Mouse (Mus musculus) kidney, adult 18-20 months (tissue): ENCODE results near the gene Fpr2.
"Not testable (repeated sequence)": the region's sequence is repeated elsewhere in the genome, so short reads cannot be mapped to it uniquely, and the experiment has no call there.

Source experiments
- DNase-seq: peaks from one replicate; pipeline ENCODE4 v3.0.0; 2021

Gene Fpr2

DNA sequence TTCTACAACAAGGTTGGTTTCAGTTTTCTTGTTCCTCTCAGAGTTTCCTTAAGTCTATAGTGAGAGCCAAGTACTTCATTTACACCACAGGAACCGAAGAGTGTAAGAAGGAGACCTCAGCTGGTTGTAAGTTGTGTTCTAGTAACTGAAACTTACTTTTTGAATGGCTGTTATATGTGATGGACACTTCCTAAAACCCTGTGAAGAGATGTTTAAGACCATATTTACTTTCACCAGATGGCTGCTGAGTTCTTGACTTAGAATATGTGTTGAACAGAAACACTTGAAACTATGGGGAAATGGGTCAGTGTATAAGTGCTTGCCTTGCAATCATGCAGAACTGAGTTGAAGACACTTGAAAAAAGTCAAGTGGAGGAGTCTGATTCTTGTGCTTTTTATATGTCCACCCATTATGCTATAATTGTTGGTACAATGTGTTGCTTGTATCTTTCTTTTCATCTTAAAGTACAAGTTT lies at the start of gene Fpr2, which contains the start of gene Fpr3:
Fpr2 (plus strand) TSS at position 51 of the 475 bp plus-strand sequence.
Fpr3 (plus strand) TSS at position 79 of the 475 bp plus-strand sequence.
- no peak for DNase-seq

DNA sequence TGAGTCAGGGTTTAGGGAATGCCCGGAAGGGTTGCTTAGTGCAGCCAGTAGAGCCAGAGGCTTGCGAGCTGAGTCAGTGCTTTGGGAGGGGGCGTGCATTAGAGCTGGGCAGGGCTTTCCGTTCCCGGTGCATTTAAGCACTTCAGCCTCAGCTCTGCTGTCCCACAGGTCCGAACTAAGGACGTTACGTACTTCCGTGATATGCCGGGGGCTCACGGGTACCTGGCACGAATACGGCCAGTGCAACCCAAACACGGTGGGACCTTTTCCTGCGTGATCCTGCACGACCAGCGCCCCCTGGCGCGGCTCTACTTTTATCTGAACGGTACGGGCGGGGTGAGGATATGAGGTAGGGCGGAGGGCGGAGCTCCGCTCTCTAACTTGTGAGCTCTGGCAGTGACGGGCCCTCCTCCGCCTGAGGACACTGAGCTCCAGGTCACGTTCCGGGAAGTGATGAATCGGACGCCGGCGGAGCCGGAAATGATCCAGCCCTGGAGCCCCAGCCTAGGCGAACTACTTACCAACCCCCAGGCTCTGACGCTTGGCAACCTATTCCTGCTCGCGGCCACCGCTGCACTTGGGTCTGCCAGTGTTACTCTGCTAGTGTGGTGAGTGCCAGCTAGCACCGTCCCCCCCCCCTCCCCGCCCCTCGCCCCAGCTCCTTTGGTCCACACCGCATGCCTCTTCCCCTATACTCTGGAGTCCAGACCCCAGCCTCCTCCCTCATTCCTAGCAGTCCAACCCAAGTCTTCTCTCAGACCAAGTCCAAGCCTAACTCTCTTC lies 49.5 kb upstream of the Fpr2 start:
- DNase-seq: peak; percentile 98

DNA sequence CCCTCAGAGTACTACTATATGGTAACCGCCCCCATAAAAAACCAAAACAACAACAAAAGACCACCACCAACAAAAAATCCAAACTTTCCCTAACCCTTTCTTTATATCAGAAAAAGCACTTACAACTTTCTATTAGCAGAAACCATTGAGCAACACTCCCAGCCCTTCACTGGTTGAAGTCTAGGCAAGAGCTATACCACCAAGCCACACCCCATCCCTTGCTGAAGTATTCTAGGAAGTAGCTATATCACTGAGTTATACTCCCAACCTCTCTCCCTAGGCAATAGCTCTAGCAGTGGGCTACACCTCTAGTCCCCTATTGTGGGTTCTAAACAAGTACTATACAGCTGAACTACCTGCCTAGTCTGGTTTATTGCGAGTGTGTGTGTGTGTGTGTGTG lies 48.3 kb upstream of the Fpr2 start:
- DNase-seq: no peak

DNA sequence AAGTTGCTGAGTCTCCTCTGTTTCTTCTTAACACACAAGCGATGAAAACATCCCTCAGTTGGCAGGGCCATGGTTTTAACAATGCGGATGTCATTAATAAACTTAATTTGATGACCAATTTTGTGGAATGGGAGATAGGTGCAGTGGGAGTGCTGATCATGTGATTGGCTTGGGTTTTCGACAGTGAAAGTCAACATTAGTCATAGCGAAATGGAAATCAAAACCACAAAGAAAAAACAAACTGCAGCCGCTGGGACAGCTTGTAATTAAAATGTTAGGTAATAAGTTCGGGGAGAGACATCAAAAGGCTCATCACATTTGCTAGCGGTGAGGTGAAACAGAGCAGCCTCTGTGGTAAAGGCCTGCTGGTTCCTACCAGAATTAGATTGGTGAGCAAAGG lies 46.8 kb upstream of the Fpr2 start:
- DNase-seq: no peak

DNA sequence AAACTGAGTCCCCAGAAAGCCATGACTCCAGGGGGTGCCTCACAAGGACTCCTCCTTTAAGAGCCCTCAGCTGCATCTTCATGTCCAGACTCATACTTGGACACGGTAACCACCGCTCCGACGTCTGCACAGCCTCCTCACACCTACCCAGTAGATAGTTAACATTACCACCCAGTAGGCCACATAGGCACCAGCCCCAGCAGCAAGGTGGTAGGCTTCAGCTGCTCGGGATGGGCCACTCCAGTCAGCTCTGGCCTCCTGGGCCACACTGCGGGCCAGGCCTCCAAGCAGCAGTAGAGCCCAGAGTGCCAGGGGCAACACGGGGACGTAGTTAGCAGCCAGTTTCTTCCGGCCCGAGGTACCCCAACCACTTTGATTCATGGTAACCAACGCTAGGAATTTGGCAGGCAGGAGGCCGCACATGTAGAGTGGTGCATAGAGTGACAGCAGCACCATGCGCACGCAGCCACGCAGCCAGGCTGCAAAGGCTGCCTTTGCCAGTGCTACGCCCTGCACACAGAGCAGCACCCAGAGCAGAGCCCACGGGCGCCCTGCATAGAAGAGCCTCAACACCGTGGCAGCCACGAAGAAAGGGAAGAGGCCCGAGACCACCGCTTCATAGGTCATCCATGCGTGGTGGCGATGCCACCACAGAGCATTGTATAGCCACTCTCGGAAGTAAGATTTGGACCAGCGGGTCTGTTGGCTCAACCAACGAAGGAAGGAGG lies 43.9 kb upstream of the Fpr2 start:
- no peak for DNase-seq

DNA sequence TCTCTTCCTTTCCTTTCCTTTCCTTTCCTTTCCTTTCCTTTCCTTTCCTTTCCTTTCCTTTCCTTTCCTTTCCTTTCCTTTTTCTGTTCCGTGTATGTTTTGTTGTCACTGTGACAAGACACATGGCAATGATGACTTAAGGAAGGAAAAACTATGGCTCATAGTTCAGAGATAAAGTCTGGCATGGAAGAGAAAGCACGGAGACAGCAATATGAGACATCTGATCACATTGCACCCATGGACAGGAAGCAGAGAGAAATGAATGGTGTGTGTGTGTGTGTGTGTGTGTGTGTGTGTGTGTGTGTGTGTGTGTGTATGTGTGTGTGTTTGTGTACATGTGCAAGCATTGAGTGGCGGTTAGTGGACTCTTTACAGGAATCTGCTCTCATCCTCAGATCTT lies 43.0 kb upstream of the Fpr2 start:
- not testable (repeated sequence) for DNase-seq

DNA sequence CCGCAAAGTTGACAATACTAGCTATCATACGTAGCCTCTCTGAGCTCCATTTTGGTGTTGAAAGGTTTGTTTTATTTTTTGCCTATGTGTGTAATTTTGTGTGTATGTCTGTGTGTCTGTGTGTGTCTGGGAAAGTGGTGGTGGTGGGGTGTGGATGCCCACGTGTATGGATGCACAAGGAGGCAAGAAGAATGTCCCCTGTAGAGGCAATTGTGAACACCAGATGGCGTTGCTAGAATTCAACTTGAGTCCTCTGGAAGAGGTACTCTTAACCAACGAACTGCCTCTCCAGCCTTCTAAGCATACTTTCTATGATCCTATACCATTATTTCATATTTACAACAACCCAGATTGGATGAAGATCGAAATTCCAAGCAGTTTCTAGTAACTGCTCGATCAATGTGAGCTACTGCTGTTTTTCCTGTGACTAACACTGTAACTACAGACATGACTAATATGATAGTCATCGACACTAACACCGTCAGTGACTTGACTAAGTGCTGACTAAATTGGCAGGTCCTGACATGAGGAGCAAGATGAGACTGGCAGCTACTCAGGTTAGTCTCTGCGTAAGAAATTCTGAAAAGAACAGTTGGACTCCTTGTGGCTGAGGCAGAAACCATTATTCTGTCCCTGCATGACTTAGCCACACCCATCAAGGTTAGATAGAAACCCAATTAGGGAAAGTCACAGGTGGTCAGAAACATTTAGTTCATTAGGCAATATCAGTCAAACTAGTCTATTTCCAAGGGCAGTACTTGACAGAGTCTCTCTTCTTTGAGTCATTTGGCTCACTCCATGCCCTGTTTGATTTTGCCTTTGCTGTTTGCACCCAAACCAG lies 42.2 kb upstream of the Fpr2 start:
- peak; percentile 16 for DNase-seq

DNA sequence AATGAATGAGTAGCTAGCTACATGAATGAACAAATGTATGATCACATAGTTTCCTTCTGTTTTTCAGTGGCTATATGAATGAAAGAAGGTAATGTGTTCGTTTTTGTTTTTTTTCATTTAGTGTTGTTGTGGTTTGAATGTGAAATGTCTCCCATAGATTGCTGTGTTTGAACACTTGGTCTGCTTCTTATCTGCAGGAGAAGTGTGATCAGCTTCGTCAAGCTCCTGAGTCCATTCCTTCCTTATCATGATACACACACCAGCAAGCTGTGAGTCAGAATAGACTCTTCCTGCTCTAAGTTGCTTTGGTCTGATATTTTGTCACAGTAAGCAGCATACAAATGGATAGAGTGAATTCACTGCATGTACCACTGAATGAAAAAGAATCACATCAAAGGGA lies 38.6 kb upstream of the Fpr2 start:
- no peak for DNase-seq

DNA sequence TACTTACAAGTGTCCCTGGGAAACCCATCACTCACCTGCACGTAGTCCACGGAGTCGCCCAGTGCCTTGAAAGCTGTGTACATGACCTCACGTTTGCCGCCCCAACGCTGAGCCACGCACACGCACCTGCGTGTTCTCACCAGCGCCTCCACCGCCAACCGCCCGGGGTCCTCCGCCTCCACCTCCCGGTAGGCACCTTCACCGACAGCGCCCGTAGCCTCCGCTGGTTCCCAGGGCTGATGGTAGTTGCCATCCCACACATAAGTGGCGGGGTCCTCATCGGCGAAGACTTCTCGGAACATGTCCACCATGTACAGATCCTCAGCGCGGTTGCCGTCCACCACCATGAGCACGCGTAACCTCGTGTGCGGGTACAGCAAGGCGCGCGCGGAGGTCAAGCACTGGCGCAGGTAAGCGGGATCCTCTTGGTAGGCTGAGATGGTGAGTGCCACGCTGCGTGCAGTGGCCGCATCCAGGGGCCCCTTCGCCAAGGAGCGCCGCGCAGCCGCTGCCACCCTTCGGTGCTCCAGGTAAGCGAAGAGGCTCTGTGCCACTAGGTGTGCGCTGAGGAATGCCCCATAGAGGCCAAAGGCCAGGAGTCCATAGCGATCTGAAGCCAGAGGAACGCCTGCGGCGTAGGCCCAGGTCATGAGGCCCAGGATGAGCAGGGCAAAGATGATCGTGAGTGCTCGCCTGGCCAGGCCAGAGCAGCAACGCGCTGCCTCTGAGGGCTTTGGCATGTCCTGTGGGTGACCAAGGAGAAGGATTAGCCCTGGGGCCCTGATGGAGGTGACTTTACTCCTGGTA lies 37.5 kb upstream of the Fpr2 start:
- DNase-seq: no peak

DNA sequence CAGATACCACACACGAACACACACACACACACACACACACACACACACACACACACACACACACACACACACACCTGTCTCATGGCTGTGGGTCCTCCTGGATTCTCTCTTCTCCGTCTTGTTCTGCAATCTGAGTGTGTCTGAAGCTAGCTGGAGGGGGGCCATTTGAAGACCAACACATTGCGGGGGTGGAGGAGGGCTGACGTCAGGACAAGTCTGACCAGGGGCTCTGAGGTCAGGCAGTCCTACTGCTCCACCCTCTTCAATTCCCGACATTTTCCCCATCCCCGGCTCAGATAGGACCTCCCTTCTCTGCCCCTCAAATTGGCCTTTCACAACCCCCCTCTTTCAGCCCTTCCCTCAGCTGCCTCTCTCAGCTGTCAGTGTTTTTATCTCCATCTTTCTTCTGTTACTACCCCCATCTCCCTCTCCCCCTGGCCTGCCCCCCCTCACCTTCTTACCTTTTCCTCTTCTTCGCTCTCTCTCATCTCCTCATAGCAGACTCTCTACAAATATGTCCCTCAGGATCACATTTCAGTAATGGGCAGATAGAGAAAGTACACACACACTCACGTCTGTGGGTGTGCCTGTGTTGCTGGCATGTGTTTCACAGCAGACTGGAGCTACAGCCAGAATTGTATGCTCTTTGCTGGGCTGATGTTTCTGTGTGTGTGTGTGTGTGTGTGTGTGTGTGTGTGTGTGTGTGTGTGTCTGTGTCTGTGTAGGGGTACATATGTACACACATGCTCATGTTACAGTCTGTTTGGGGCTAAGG lies 32.4 kb upstream of the Fpr2 start, which contains the start of gene Has1:
Has1 (minus strand) TSS at position 142 of the 775 bp plus-strand sequence.
- DNase-seq: no peak

DNA sequence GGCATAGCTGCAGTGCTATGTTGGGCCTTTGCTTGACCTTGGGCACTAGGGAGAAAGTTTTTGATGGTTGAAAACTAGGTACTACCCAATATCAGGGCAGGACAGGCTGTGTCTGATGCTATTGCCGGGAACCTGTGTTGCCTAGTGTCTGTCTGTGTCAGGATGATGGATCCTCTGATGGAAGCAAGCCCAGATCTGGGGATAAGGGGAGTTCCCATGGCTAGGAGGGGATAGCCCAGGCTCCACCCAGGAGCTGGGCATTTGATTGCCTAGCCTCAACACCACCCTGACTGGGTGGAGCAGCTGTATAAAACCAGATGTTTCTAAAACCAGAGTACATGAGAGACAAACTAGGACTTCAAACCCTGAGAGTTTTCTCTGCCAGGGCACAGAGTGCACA lies 31.0 kb upstream of the Fpr2 start:
- no peak for DNase-seq

DNA sequence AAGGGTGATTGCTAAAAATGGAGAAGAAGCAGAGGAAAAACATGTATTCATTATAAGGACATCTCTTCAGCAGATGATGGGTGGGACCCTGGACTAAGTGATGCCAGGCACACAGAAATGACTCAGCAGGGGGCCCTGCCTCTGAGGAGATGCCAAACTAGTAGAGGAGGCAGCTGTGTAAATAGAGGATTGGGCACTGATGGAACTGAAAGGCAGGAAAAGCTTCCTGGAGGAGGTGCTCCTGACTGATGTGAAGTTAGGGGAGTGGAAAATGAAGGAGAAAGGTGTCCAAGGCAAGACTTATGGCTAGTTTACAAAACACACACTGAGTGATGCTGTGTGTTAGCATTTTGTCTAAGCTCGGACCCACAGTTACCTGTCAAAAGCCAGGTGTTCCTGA lies 30.2 kb upstream of the Fpr2 start:
- no peak for DNase-seq

DNA sequence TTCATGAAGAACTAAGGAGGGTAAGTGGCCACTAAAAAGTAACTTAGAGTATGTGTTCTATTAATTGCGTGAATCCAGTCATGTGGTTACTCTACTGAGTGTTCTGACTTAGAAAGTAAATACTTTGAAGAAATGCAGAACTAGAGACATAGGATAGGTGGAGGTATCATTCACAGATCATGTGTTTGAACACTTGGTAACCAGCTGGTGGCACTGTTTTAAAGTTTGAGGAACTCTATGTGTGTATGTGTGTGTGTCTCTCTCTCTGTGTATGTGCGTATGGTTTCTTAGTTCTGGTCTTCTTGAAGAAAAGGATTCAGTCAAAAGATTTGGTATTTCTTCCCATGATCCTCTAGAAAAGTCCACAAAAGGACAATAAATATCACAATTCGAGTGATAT lies 27.5 kb upstream of the Fpr2 start:
- no peak for DNase-seq

DNA sequence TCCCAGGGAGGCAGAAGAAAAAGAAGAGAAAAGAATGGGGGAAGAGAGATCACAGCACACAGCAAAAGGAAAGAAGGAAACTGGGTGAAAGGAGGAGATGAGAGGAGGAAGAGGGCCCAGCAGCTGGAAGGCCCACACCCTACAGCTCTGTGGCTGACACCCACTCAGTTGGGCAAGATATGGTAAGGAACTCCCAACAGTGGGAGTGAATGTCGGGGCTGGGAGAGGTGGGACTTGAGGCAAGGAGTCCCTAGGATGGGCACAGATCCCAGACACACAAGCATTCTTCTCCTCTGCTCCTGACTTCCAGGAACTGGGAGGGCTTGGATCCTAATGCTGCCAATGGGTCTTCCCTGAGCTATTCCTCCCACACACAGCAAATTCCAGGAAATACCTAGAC lies 25.3 kb upstream of the Fpr2 start:
- DNase-seq: no peak

DNA sequence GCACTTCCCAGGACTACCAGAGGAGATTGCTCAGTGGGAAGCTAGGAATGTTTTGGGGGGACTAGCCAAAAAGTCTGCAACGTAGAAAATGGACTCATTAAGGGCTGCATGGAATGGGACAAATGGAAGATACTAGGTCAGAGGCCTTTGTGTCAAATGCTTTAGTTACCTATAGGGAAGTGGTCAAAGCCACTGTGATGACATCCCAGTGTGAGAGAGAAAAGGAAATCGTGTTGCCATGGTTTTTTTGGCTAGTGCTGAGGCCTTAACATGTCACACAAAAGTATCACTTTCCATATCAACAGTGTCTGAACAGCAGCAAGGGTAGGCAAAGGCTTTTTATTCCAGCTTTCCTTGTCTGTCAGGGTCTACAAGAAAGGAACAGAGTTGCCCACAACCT lies 22.5 kb upstream of the Fpr2 start:
- no peak for DNase-seq

DNA sequence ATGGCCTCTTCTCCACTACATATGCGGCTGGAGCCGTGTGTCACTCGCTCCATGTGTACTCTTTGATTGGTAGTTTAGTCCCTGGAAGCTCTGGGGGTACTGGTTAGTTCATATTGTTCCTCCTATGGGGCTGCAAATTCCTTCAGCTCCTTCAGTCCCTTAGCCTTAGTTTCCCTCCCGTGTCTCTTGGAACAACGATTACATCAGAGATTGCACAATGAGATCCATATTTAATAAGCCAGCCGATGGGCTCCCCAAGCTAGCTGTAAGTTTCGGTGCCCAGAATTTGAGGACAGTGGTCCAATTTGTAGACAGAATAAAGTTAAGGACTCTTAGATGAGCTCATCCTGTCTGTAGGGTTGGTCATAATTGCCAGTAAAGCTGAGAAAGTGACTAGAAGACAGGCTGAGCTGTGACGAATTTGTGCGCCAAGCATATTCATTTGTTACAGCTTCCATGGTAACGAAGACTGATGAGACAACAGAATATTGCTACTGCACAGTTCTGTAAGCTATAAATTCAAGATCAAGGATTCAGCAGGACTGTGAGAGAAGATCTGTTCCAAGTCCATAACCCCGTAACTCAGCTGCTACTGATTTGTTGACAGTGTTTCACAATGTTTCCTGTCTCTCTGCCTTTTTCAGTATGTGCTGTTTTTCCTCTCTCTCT lies 20.7 kb upstream of the Fpr2 start:
- DNase-seq: no peak

DNA sequence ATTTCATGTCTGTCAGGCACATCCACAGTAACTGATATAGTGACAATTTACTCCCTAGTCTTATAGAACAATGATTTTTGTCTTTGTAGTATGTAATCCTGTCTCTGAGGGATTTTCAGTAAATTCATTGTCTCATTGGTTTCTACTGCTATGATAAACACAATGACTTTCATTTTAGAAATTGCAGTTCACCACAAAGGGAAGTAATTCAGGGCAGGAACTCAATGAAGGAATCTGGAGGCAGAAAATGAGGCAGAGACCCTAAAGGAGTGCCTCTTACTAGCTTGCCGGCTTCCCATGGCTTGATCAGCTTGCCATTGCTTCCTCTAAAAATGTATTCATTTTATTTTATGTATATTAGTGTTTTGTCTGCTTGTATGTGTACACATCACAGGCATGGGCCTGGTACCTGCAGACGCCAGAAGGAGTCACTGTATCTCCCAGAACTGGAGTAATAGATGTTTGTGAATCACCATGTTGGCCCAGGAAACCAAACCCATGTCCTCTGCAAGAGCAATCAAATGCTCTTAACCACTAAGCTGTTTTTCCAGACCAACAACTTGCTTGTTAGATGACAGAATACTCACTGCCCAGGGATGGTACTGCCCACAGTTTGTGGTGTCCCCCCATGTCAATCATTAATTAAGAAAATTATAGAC lies 16.6 kb upstream of the Fpr2 start:
- no peak for DNase-seq

DNA sequence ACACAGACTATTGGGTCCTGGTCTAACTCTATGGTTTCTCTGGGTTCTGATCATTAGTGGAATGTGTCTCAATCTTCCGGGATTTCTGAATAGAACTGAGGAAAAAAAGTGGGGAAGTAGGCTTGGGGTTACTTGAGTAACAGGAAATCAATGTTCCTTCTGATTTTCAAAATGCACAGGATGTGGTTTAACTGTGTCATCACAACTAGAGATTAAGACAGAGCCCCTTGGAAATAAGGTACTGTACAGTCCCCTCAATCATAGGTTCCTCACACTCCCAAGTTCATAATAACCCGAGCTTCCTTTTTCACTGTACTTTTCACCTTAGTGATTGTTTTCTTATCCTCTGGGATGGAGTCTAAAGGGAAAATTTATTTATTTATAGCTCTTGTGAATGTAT lies 15.9 kb upstream of the Fpr2 start:
- no peak for DNase-seq

DNA sequence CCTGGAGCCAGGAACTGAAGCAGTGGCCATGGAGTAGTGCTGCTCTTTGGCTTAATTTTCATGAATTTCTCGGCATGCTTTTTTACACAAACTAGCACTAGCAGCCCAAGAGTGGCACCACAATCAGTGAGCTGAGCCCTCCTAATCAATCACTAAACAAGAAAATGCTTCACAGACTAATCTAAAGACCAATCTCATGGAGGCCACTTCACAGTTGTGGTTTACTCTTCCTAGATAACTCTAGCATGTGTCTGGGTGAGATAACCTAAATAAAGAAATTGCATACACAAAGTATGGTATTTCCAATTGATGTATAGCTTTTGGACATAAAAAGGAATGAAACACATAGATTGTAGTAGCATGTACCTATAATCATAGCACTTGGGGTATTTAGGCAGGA lies 8.3 kb upstream of the Fpr2 start:
- DNase-seq: no peak

DNA sequence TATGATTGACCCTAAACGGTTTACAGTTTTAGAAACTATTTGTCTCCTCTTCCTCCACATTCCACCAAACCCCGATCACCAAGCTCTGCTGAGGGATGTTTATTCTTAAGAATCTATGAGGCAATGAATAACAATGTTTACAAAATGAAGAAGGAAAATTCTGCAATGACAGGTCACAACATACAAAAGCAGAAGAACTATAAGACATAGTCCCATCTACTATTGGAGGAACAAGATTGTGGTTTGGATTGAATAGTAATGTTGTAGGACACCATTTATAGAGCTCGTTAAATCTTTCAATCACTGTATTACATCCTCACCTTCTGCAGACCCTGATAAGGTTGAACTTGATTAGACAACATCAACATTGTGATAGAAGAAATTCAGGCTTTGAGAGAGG lies 5.0 kb upstream of the Fpr2 start:
- DNase-seq: no peak

DNA sequence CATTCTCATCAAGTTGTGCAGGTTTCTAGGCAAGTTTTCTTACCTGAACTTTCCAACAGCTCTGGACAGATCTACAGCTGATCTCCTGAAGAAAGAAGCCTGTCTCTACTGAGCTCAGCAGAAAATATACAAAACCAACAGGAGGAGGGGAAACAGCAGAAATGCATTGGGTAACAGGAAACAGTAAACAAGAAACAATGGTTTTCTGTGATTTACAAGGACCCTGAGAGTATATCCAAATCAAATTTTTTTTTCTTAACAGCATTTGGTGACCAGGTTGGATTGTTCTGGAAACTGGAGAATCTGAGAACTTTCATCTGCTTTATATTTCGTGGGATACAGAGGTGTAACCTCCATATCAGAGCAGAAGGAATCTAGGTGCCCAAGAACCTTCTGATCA lies 3.8 kb upstream of the Fpr2 start, which contains the start of gene Fpr1:
Fpr1 (minus strand) TSS at position 101 of the 400 bp plus-strand sequence.
- no peak for DNase-seq
